Mouse (Mus musculus) spleen, adult 2 months (tissue): ENCODE measurements at regions not wholly inside any gene's neighbourhood (a gene's known extent, or its start where the extent isn't known, plus 50 kb on each side); places are given as distances from the start of the nearest gene placed in this dataset.

Experiments used
- CTCF ChIP-seq: fragments of 200-500 bp; IDR thresholded peaks from 2 replicates; pipeline ENCODE4 v1.5.1; 2011; ENCODE audit warnings: mild to moderate bottlenecking, inconsistent platforms; ENCODE audit not compliant: insufficient read depth, insufficient read length, insufficient replicate concordance; ENCODE audit errors: extremely low read depth
- POLR2A ChIP-seq: fragments of 200-500 bp; IDR thresholded peaks from 2 replicates; pipeline ENCODE4 v1.6.1; 2011; ENCODE audit warnings: low read depth, low read length, inconsistent platforms

- TF ChIP-seq CTCF (no peak), POLR2A (no peak)
These were observed 252.2 kb downstream of the Zfp704 start for GRCm38 (mm10) chr3:9357639-9358038.
